Mouse (Mus musculus) right cerebral cortex, postnatal 25 days (tissue): ENCODE measurements around the gene Sike1.

ENCODE experiments used
- DNase-seq: peaks from one replicate; pipeline ENCODE4 v3.0.0; 2022

Sike1 gene

DNA sequence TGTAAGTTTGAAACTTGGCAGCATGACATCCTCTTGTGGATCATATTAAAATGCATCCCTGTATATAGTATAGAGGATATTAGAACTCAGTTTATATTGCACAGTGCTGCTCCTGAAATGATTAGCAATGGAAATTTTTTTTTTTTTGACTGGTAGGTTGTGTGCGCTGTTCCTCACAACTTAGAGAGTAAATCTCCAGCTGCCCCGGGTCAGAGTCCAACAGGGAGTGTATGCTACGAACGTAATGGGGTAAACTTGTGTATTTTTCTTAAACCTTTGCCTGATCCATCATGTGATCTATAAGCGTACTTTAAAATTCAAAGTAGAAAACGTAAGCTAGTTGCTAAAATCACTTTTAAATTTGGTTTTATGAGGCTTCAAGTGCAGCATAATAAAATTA lies 44.8 kb downstream of the Sike1 start:
- no peak for DNase-seq

DNA sequence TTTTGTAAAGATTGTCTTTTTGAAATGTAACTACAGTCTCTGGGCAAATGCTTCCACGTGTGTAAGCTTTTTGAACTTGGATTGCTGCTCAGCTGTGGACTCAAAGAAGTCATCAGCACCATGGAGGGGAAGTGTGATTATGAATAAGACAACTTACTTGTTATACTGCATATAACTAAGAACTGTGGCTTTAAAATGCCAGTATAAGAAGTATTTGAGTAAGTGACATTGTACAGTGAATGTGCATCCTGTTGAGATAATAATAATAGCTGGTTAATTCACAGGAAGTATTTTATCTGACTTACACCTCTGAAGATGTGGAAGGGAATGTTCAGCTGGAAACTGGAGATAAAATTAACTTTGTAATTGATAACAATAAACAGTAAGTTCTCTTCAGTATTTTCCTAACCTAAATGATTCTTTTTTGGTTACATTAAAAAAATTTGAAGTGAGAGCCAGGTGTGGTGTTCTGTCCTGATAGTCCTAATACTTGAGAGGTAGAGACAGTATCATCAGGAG lies 45.4 kb downstream of the Sike1 start:
- DNase-seq, result no peak

DNA sequence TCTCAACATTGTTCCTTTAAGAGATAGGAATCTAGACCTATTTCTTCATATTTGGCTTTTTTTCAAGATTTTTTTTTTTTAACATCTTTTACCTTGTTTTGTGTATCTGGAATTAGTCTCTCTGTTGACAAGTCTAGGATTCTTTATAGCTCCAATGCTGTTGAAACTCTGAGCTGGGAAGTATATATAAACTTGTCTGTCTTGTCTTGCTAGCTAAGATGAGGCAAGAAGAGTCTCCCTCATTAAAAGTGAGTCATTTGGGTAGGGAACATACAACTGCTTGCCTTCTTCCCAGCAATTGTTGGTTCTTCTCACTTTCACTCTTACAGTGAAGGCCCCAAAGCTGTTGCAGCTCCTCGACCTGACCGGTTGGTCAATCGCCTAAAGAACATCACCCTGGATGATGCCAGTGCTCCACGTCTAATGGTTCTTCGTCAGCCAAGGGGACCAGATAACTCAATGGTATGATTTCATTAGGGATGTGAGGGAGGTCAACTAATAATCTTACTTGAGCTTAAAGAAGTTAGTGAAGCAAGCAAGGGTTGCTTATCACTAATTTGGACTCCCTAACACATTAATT lies 60.6 kb downstream of the Sike1 start:
- no peak for DNase-seq

DNA sequence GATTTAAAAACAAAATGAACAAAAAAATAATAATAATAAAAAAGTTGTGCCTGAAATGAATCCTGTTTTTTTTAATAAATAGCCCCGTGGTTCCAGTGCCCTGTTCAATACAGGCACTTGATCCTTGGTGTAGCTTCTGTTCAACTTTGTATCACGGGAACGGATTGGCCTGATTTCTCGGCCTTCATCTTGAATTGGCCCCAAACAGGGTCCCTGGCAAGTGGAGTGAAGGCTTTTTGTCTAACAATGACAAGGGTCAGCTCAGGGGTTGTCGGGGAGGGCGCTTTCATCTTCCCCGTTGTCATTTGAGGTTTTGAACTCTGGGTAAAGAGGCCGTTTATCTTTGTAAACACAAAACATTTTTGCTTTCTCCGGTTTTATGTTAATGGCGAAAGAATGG lies 62.2 kb downstream of the Sike1 start:
- no peak for DNase-seq
